Mouse (Mus musculus): ENCODE measurements around the gene Dctn2. TPM values are rescaled to one million over a fixed set of nuclear protein-coding genes. Genes with fewer than 3 reads are reported as not detected.
"Not testable (repeated sequence)": the region's sequence is repeated elsewhere in the genome, so short reads cannot be mapped to it uniquely, and the experiment has no call there.

Dctn2 gene
- total RNA-seq, 2 experiments from 2014 or later, result 148 to 190 TPM

GRCm38 (mm10) chr10:127314950-127315349 lies 48.8 kb downstream of the Dctn2 start:
- DNase-seq, result not testable (repeated sequence)

- no peak for DNase-seq
These were observed 51.1 kb downstream of the Dctn2 start for GRCm38 (mm10) chr10:127317277-127317676.

GRCm38 (mm10) chr10:127318009-127318408 lies 51.8 kb downstream of the Dctn2 start:
- no peak for DNase-seq

- DNase-seq, result no peak
These were observed 53.8 kb downstream of the Dctn2 start for GRCm38 (mm10) chr10:127319969-127320368.

GRCm38 (mm10) chr10:127321621-127322020 lies 55.5 kb downstream of the Dctn2 start, which contains the start of gene Arhgap9:
Gene Arhgap9, plus strand, starts transcription at chr10:127321964.
- DNase-seq, result no peak

- no peak for DNase-seq
These were observed 56.0 kb downstream of the Dctn2 start for GRCm38 (mm10) chr10:127322178-127322577.

GRCm38 (mm10) chr10:127322669-127323068 lies 56.5 kb downstream of the Dctn2 start:
- DNase-seq, result no peak

GRCm38 (mm10) chr10:127323131-127323855 lies 57.1 kb downstream of the Dctn2 start:
- DNase-seq, result no peak

- DNase-seq, result peak in 1 of 2 experiments; percentile 60
These were observed 58.3 kb downstream of the Dctn2 start for GRCm38 (mm10) chr10:127324495-127324894.

GRCm38 (mm10) chr10:127325454-127326016 lies 59.4 kb downstream of the Dctn2 start:
- DNase-seq, result no peak

GRCm38 (mm10) chr10:127326017-127326801 lies 60.0 kb downstream of the Dctn2 start:
- DNase-seq, result peak; percentile 29 to 58

- DNase-seq, result peak; percentile 44 to 69
These were observed 60.7 kb downstream of the Dctn2 start for GRCm38 (mm10) chr10:127326828-127327227.

- DNase-seq, result no peak
These were observed 61.4 kb downstream of the Dctn2 start for GRCm38 (mm10) chr10:127327461-127328145.

GRCm38 (mm10) chr10:127330212-127330611 lies 64.0 kb downstream of the Dctn2 start:
- DNase-seq, result no peak

Other genes starting within 250 kb of the Dctn2 start
- gene Tsfm, start 235.5 kb upstream of the Dctn2 start, total RNA-seq (2021), result 10 to 100 TPM; 64.4 to 71.3 TPM
- gene Mettl1, start 225.0 kb upstream of the Dctn2 start, total RNA-seq (2021), result 10 to 100 TPM; 20.1 to 21.4 TPM
- under 1 TPM; 0.30 to 0.53 TPM for gene Eef1akmt3, start 224.9 kb upstream of the Dctn2 start, total RNA-seq (2021)
- gene Cyp27b1, start 218.1 kb upstream of the Dctn2 start, total RNA-seq (2021), result under 1 TPM; 0.26 to 0.76 TPM
- gene March9, start 206.2 kb upstream of the Dctn2 start, total RNA-seq (2021), result 1 to 10 TPM; 9.3 to 9.7 TPM
- 100 to 1,000 TPM; 213 to 225 TPM for gene Cdk4, start 202.8 kb upstream of the Dctn2 start, total RNA-seq (2021)
- 100 to 1,000 TPM; 106 to 118 TPM for gene Tspan31, start 196.1 kb upstream of the Dctn2 start, total RNA-seq (2021)
- gene Agap2, start 191.1 kb upstream of the Dctn2 start, total RNA-seq (2021), result 1 to 10 TPM; 2.2 to 3.4 TPM
- 100 to 1,000 TPM; 120 to 138 TPM for gene Os9, start 145.2 kb upstream of the Dctn2 start, total RNA-seq (2021)
- gene B4galnt1, start 101.1 kb upstream of the Dctn2 start, total RNA-seq (2021), result 1 to 10 TPM; 6.3 to 6.8 TPM
- 1 to 10 TPM in 1 of 2 experiments, under 1 TPM in 1; 0.89 to 1.1 TPM for gene Slc26a10, start 85.7 kb upstream of the Dctn2 start, total RNA-seq (2021)
- gene Arhgef25, start 76.3 kb upstream of the Dctn2 start, total RNA-seq (2021), result 10 to 100 TPM; 19.0 to 21.6 TPM
- gene Dtx3, start 70.6 kb upstream of the Dctn2 start, total RNA-seq (2021), result 10 to 100 TPM; 52.4 to 71.7 TPM
- gene Pip4k2c, start 54.8 kb upstream of the Dctn2 start, total RNA-seq (2021), result 10 to 100 TPM; 39.2 to 48.1 TPM
- 1 to 10 TPM; 6.3 to 7.5 TPM for gene Kif5a, start 3.0 kb upstream of the Dctn2 start, total RNA-seq (2021)
- gene Mbd6, start 22.6 kb downstream of the Dctn2 start, total RNA-seq (2021), result 10 to 100 TPM; 42.0 to 45.2 TPM
- 100 to 1,000 TPM; 102 to 123 TPM for gene Mars, start 45.4 kb downstream of the Dctn2 start, total RNA-seq (2021)
- gene Arhgap9, start 55.6 kb downstream of the Dctn2 start, total RNA-seq (2021), result 1 to 10 TPM; 1.7 to 2.2 TPM
- 1 to 10 TPM; 2.7 to 4.2 TPM for gene Gli1, start 75.6 kb downstream of the Dctn2 start, total RNA-seq (2021)
- gene Inhbe, start 88.0 kb downstream of the Dctn2 start, total RNA-seq (2021), result not detected
- gene Inhbc, start 104.1 kb downstream of the Dctn2 start, total RNA-seq (2021), result not detected
- 100 to 1,000 TPM; 115 to 126 TPM for gene R3hdm2, start 114.0 kb downstream of the Dctn2 start, total RNA-seq (2021)
- gene Stac3, start 235.3 kb downstream of the Dctn2 start, total RNA-seq (2021), result 1 to 10 TPM; 2.2 to 3.4 TPM
- gene Ndufa4l2, start 248.6 kb downstream of the Dctn2 start, total RNA-seq (2021), result 10 to 100 TPM; 29.7 to 45.6 TPM